Mouse (Mus musculus) intestine, embryonic 16.5 days (tissue): ENCODE results near the gene Themis2. TPM values are rescaled to one million over a fixed set of nuclear protein-coding genes. Genes with fewer than 3 reads are reported as not detected.
"Not testable (repeated sequence)": the region's sequence is repeated elsewhere in the genome, so short reads cannot be mapped to it uniquely, and the experiment has no call there.

Experiments
- ATAC-seq: fragments of 200-750 bp; cut with Nextera tagmentation; 2 replicates; pipeline ENCODE4 v1.8.0; 2017; ENCODE audit warnings: moderate TSS enrichment, moderate library complexity
- H3K27ac ChIP-seq: fragments of 300-500 bp; sonication (generic); 2 replicates; pipeline ENCODE4 v1.5.1; 2014; ENCODE audit warnings: mild to moderate bottlenecking, low read length
- H3K27me3 ChIP-seq: fragments of 300-500 bp; sonication (generic); replicated peaks from 2 replicates; pipeline ENCODE4 v1.6.1; 2014; ENCODE audit warnings: low read length, control low read depth, mixed read lengths; ENCODE audit not compliant: control insufficient read depth, insufficient read depth
- H3K36me3 ChIP-seq: fragments of 300-500 bp; sonication (generic); 2 replicates; pipeline ENCODE4 v1.6.1; 2014; ENCODE audit warnings: low read length, control low read depth; ENCODE audit not compliant: control insufficient read depth, insufficient read depth
- H3K4me1 ChIP-seq: fragments of 300-500 bp; sonication (generic); 2 replicates; pipeline ENCODE4 v1.6.1; 2014; ENCODE audit warnings: low read length, control low read depth, mixed read lengths; ENCODE audit not compliant: control insufficient read depth, insufficient read depth
- H3K4me2 ChIP-seq: fragments of 300-500 bp; sonication (generic); 2 replicates; pipeline ENCODE4 v1.6.1; 2014; ENCODE audit warnings: low read depth, low read length, control low read depth
- H3K4me3 ChIP-seq: fragments of 300-500 bp; sonication (generic); 2 replicates; pipeline ENCODE4 v1.5.1; 2014; ENCODE audit warnings: mild to moderate bottlenecking, low read length
- H3K9ac ChIP-seq: fragments of 300-500 bp; sonication (generic); 2 replicates; pipeline ENCODE4 v1.6.1; 2014; ENCODE audit warnings: low read depth, low read length
- H3K9me3 ChIP-seq: fragments of 300-500 bp; sonication (generic); 2 replicates; pipeline ENCODE4 v1.6.1; 2016; ENCODE audit warnings: low read length, control low read depth; ENCODE audit not compliant: control insufficient read depth
- WGBS: fragments of 180-500 bp; shearing (Covaris S2); extraction: QIAGEN DNeasy Blood & Tissue Kit; methylation state at CpG from one replicate; pipeline ENCODE4 v1.1.7; 2014; 5-methylcytosine and 5-hydroxymethylcytosine counted together
- polyA plus RNA-seq: library from polyadenylated mRNA; unstranded; fragments of >200 nt; fragmentation: Nextera tagmentation; extraction: Ambion mirVana; gene quantifications from 2 replicates; pipeline ENCODE4 v1.2.1, GENCODE M21; 2015

Themis2 gene
- polyA plus RNA-seq, 1 experiment from 2014 or later, result 1.7 TPM

DNA sequence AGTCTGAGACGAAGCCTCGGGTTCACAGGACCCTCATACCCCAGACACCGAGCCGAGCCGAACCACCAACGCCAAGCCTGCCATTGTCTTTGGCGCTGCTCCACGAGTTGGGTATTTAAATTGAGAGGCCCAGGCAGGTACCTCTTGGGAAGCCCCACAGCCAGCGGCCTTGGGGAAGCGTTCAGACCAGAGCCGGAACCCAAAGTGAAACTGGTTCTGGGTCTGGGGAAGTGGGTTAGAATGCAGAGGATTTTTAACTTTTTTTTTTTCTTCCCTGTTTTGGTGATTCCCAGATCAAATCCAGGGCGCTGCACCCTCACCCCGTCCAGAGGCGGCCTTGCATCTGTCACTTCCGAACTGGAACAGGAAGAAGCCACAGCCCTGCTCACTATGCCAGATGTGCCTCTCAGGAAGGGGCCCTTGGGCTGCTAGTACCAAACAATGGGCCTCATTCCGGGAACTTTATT is 6.0 kb upstream of the Themis2 start:
- H3K9me3 ChIP-seq, result no peaks in the 10 kb centered on the region
- H3K4me3 ChIP-seq, result no peak overlapping the region
- H3K27me3 ChIP-seq, result no peaks in the 10 kb centered on the region
- no peak for ATAC-seq
- no peak overlapping the region for H3K4me2 ChIP-seq
- no peaks in the 10 kb centered on the region for H3K4me1 ChIP-seq
- H3K36me3 ChIP-seq, result no peaks in the 10 kb centered on the region
- H3K9ac ChIP-seq, result peak overlapping the region; percentile 2; the same call in 1 of the 2 replicates
- peak overlapping the region; percentile 5; the same call in 1 of the 2 replicates for H3K27ac ChIP-seq
- WGBS, result 63% methylated on average over 16 of the region's 16 CpGs

DNA sequence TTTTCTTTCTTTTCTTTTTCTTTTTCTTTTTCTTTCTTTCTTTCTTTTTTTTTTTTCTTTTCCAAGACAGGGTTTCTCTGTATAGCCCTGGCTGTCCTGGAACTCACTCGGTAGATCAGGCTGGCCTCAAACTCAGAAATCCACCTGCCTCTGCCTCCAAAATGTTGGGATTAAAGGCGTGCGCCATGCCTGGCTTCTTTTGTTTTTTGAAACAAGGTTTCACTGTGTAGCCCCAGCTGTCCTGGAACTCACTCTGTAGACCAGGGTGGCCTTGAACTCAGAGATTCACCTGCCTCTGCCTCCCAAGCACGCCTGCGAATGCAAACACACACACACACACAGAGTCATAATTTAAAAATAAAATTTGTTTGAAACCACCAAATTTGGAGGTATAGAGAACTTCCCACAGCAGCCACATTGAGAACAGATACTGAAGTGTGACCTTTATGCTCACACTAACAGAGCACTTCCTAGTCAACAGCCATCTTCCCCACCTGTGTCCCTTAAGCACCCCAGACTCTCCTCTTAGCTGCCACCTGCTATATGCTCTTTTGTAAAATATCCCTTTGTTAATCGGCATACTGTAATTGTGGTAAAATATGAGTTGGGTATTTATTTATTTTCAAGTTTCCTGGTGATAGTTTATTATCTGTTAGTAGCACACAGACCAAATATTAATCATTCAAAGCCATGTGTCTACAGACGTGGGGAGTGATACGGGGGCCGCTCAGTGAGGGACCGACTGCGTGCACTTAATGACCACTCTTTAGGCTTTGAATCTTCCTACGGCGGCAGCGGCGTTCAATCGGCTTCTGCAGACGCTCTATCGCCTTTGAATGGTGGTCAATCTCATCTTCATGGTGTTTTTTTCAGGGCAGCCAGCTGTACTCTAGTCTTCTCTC is 5.2 kb upstream of the Themis2 start:
- Histone ChIP-seq H3K36me3 (no peaks in the 10 kb centered on the region), H3K27ac (peak overlapping the region; percentile 5; the same call in 1 of the 2 replicates), H3K4me3 (no peak overlapping the region), H3K9ac (peak overlapping the region; percentile 2; the same call in 1 of the 2 replicates), H3K4me2 (no peak overlapping the region), H3K4me1 (no peaks in the 10 kb centered on the region), H3K27me3 (no peaks in the 10 kb centered on the region), H3K9me3 (no peaks in the 10 kb centered on the region)
- ATAC-seq, result no peak
- WGBS, result 87% methylated on average over 18 of the region's 18 CpGs

GRCm38 (mm10) chr4:132799845-132800244 is 3.7 kb upstream of the Themis2 start:
- no peak overlapping the region for H3K27ac ChIP-seq
- no peak for ATAC-seq
- WGBS, result 87% methylated on average over 4 of the region's 4 CpGs
- H3K4me2 ChIP-seq, result no peak overlapping the region
- peaks cover 6% of the 10 kb centered on the region for H3K27me3 ChIP-seq
- H3K4me1 ChIP-seq, result peaks cover 4% of the 10 kb centered on the region; the same call in 1 of the 2 replicates
- H3K36me3 ChIP-seq, result no peaks in the 10 kb centered on the region
- no peak overlapping the region for H3K4me3 ChIP-seq
- H3K9me3 ChIP-seq, result no peaks in the 10 kb centered on the region
- no peak overlapping the region for H3K9ac ChIP-seq

DNA sequence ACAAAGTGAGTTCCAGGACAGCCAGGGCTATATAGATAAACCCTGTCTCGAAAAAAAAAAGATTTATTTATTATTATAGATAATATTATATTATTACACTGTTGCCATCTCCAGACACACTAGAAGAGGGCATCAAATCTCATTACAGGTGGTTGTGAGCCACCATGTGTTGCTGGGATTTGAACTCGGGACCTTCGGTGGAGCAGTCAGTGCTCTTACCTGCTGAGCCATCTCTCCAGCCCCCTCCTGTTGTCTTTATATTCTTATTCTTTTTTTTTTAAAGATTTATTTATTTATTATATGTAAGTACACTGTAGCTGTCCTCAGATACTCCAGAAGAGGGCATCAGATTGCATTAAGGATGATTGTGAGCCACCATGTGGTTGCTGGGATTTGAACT is 2.5 kb upstream of the Themis2 start:
- not testable (repeated sequence) for H3K9me3 ChIP-seq, H3K4me3 ChIP-seq, H3K4me2 ChIP-seq, H3K9ac ChIP-seq, H3K36me3 ChIP-seq, H3K4me1 ChIP-seq, H3K27me3 ChIP-seq, ATAC-seq, H3K27ac ChIP-seq
- 86% methylated on average over 3 of the region's 3 CpGs for WGBS

GRCm38 (mm10) chr4:132798028-132798427 is 1.8 kb upstream of the Themis2 start:
- H3K4me3 ChIP-seq, result no peak overlapping the region
- H3K27me3 ChIP-seq, result peaks cover 9% of the 10 kb centered on the region
- H3K9me3 ChIP-seq, result no peaks in the 10 kb centered on the region
- 69% methylated on average over 4 of the region's 4 CpGs for WGBS
- no peak for ATAC-seq
- no peak overlapping the region for H3K9ac ChIP-seq
- no peak overlapping the region for H3K4me2 ChIP-seq
- no peak overlapping the region for H3K27ac ChIP-seq
- H3K36me3 ChIP-seq, result no peaks in the 10 kb centered on the region
- H3K4me1 ChIP-seq, result peaks cover 4% of the 10 kb centered on the region; the same call in 1 of the 2 replicates

DNA sequence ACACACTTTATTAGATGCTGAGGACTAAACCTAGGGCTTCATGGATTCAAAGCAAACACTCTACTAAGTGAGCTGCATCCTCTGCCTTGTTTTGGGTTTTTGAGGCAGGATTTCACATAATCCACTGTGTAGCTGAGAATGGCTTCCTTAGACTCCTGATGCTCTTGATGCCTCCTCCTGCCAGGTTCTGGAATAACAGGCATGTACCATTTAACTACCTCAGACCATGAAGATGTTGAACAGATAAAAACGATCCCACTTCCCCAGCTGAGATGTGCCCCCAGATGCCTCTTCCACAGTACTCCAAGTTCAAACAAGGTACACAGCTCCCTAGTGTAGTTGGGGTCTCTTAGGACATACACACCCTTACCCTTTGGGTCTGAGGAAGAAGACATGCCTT is 1.3 kb upstream of the Themis2 start:
- H3K9ac ChIP-seq, result no peak overlapping the region
- no peak overlapping the region for H3K27ac ChIP-seq
- no peaks in the 10 kb centered on the region for H3K9me3 ChIP-seq
- no peaks in the 10 kb centered on the region for H3K36me3 ChIP-seq
- H3K4me3 ChIP-seq, result no peak overlapping the region
- H3K27me3 ChIP-seq, result peaks cover 9% of the 10 kb centered on the region
- ATAC-seq, result no peak
- WGBS, result 79% methylated on average over 1 of the region's 1 CpGs
- H3K4me2 ChIP-seq, result no peak overlapping the region
- peaks cover 4% of the 10 kb centered on the region; the same call in 1 of the 2 replicates for H3K4me1 ChIP-seq

DNA sequence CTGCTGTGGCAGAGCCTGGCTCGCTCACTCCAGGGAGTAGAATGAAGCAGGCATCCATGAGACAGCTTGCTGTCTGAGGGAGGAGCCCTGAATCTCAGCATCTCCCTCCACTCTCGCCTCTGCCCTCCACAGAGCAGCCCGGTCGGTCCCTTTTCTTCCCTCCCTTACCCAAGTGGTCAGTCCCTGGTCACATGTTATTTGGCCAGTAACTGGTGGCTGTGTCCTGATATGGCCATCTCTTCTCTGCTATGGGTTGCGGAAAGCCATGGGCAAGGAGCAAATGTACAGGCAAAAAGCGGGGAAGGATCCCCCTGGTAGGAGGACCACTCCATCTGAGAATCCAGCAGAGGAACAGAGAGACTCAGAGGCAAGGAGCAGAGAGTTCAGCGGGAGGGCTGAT is 1.0 kb downstream of the Themis2 start:
- ATAC-seq, result no peak
- H3K4me3 ChIP-seq, result no peak overlapping the region
- no peaks in the 10 kb centered on the region for H3K9me3 ChIP-seq
- H3K27me3 ChIP-seq, result peaks cover 9% of the 10 kb centered on the region
- H3K27ac ChIP-seq, result no peak overlapping the region
- peaks cover 4% of the 10 kb centered on the region; the same call in 1 of the 2 replicates for H3K4me1 ChIP-seq
- no peak overlapping the region for H3K4me2 ChIP-seq
- H3K9ac ChIP-seq, result no peak overlapping the region
- 57% methylated on average over 7 of the region's 7 CpGs for WGBS
- no peaks in the 10 kb centered on the region for H3K36me3 ChIP-seq

GRCm38 (mm10) chr4:132794760-132795159 is 1.4 kb downstream of the Themis2 start:
- ATAC-seq, result no peak; the same call in 1 of the 2 replicates
- Histone ChIP-seq H3K4me2 (no peak overlapping the region), H3K4me1 (peaks cover 4% of the 10 kb centered on the region; the same call in 1 of the 2 replicates), H3K36me3 (no peaks in the 10 kb centered on the region), H3K4me3 (no peak overlapping the region), H3K27me3 (peaks cover 9% of the 10 kb centered on the region), H3K27ac (no peak overlapping the region), H3K9ac (no peak overlapping the region), H3K9me3 (no peaks in the 10 kb centered on the region)
- WGBS, result 69% methylated on average over 8 of the region's 8 CpGs

DNA sequence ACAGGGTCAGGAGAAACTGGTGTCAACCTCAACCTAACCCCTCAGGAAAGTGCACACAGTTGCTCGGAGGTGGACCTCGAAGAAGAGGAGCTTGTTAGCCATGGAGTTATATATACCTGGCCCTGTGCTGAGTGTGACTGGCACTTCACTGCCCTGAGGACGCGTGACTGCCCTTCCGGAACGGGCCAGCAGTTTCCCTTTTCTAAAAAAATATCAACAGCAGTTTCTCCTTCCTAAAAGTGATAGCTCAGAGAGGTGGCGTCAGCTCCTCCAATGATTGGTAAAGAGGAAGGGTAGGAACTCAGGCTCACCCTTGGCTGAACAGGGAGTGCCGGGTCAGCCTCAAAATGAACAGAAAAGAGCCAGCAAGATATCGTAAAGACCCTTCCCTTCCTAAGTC is 2.2 kb downstream of the Themis2 start:
- peaks cover 4% of the 10 kb centered on the region; the same call in 1 of the 2 replicates for H3K4me1 ChIP-seq
- H3K36me3 ChIP-seq, result no peaks in the 10 kb centered on the region
- no peaks in the 10 kb centered on the region for H3K9me3 ChIP-seq
- no peak overlapping the region for H3K4me3 ChIP-seq
- no peak for ATAC-seq
- no peak overlapping the region for H3K27ac ChIP-seq
- no peak overlapping the region for H3K4me2 ChIP-seq
- WGBS, result 71% methylated on average over 9 of the region's 9 CpGs
- H3K27me3 ChIP-seq, result peaks cover 9% of the 10 kb centered on the region
- no peak overlapping the region for H3K9ac ChIP-seq
